Mouse (Mus musculus) cerebellum, postnatal 25 days (tissue): ENCODE results near the gene Zbtb17.

Experiments used
- DNase-seq, 2 experiments: peaks; one replicate each; pipeline ENCODE4 v3.0.0; 2021; ENCODE audit warnings: mixed read lengths in 2 of 2

The Zbtb17 gene

DNA sequence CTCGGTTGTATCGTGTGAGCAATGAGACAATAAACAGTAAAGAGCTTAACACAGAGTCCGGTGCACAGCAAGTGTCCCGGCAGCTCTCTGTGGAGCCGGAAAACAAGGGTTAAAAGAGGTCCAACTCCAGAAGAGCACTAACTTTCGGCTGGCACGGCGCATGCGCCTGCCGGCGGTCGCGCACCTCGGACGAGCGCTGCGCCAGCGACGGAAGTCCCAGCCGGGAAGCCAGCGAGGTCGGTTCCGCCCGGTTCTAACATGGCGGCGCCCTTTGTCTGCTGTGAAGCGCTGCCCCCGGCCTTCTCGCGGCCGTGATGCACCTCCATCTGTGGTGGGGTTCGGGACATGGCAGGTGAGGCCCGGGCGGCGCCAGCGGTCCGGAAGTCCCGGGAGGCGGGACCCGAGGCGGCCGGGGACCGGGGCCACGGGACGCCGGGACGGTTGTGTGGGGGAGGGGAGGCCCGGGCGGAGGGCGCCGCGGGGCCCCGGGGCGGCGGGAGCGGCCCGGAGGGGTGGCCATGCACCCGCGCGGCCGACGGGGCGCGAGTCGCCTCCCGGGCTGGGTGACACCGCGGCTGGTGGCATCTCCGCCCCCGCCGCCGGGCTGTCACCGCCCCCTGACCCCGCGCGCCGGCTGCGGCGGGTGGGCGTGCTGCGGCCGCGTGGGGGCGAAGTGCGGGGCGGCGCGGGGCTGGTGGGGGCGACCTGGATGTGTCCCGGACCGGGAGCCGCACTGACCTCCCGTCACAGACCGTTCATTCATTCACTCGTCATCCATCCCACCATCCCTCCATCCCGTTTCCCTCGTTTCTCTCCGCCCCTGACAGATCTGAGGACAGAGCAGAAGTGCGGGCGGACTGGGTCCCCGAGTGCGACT, at the start of gene Zbtb17:
Zbtb17 (plus strand) TSS at position 204 of the 877 bp plus-strand sequence.
- peak; percentile 92 to 94 for DNase-seq

DNA sequence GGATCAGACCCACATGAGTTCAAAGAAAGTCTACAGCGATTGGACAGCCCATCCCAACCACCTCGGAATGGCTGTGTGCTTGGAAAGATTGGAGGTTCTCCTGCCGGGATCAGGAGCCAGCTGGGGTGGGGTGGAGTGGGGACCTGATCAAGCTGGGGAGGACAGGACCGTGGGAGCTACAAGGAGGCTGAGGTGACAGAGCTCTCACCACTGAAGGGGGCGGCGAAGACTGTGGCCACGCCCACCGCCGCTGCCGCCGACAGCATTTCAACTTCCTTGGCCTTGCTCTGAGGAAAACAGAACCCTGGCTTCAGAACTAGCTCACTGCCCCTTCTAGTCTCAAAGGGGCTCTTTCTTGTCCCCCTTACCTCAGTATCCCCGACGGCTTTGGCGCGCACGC, 49.7 kb upstream of the Zbtb17 start:
- no peak for DNase-seq

- no peak for DNase-seq
These were observed 46.6 kb upstream of the Zbtb17 start for GRCm38 (mm10) chr4:141397861-141398260.

DNA sequence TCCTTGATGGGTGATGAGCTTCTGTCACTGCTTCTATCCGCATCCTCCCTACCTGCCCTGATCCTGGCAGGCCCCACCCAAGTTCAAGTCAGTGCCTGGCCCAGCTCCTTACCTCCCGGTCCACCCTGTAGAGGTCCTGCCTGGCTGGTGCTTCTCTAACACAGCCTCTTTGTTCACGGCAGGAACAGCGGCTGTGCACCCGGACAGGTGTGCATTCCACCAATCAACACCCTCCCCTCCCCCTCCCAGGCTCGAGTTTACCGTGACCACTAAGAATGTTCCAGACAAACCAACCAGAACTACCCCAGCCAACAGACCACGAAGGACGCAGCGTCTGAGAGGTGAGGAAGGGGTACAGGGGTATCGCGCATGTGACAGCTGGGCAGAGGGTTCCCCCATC, 45.9 kb upstream of the Zbtb17 start, which contains the start of gene Clcnka:
Clcnka (minus strand) TSS at position 180 of the 400 bp plus-strand sequence.
- no peak for DNase-seq

DNA sequence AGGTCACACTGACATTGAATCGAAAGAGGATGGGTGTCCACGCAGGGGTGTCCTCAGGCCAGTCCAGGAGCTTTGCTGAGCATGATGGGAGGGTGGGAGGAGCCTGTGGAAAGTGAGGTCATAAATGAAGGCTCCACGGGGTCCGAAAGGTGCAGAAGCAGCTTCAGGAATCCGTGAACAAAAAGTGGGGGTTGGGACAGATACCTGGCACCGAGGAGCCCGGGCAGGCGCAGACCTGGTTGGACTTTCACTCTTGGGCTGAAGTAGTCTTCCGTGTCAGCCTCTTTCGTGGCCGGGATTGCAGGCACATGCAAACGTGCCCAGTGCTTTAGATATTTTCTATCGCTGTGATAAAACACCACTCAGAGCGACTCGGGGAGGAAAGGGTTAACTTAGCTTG, 44.3 kb upstream of the Zbtb17 start:
- DNase-seq: no peak

DNA sequence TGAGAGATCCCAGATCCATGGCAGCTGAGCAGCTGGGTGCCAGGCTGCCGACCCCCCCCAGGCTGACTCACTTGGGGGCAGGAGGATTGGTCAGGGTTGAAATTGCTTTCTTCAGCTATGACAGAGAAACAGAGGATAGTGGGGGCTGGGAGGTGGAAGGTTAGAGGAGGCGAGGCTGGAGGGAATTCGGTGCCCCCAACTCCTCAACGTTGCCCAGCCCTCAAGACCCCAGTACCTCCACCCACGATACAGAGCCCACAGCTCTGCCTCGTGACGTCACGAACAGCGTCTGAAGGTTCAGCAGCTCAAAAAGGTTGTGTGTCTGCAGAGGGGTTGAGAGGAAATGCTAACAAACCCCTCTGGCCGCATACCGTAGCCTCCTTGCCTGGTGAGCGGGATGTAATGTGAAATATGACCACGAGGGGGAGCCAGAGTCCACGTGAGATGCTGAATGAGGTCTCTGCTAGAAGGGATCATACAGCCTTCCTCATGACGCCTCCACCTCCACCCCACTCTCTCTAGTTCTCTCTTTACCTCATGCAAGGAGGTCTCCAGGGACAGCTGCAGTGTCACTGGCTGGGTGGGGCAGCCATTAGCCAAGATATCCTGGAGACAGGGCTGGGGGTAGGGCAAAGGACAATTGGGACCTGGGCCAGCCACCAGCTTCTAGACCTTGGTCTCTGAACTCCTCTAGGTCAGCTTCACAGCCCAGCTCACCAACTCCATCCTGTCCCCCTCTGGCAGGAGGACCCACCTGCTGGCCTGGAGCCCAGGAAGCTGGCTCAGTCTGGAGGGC, 39.7 kb upstream of the Zbtb17 start:
- peak; percentile 90 to 92 for DNase-seq

GRCm38 (mm10) chr4:141405314-141405622, 39.2 kb upstream of the Zbtb17 start:
- DNase-seq: no peak

DNA sequence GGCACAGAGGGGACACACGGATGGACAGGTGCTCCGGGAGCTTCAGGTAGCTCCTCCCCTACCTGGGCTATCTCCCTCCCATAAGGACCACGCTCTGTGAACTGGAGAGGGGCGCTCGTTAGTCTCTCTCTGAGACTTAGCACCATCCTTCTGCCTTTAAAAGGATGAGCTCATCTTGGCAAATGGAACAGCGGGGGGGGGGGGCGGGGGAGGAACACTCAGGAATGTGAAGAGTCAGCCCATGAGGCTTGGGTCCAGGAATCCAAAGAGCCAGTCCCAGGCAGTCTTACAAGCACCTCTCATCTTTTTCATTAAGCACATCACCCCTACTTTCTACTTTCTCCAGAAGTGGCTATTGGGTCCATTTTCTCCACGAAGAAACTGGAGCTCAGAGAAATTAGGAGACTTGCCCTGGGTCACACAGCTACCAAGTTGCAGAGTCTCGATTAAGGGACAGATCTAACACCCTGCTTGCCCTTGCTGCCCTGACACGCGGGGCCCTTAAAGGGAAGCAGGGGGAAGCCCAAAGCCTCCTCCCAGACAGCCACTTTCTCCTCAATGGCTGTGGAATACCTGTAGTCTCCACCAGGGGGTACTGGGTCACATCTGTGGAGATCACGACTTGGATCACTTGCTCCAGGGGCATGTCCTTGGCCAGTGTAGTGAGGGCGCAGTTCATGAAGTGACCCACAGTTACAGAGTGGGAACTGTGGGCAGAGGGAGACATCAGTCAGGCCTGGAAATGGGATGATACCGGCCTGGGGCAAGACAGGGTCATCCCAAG, 37.7 kb upstream of the Zbtb17 start:
- peak in 1 of 2 experiments; percentile 33 for DNase-seq

DNA sequence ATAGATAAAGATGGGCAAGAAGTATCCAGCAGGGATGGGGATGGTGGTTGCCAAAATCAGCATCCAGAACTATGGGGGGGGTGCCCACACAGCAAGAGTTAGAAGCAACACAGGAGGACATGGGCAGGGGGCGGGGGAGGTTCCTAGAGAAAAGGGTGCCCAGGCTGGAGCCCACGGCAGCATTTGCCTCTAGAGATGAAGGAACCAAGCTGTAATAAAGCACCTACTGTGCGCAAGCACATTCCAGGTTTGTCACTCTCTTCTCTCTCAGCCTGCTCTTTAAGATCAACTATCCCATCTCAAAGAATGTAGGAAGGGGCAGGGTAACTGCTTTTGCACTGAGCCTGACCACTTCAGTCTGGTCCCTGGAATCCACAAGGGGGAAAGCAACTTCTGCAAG, 35.9 kb upstream of the Zbtb17 start:
- DNase-seq: no peak

GRCm38 (mm10) chr4:141411430-141411992, 32.9 kb upstream of the Zbtb17 start:
- DNase-seq: peak in 1 of 2 experiments; percentile 50

DNA sequence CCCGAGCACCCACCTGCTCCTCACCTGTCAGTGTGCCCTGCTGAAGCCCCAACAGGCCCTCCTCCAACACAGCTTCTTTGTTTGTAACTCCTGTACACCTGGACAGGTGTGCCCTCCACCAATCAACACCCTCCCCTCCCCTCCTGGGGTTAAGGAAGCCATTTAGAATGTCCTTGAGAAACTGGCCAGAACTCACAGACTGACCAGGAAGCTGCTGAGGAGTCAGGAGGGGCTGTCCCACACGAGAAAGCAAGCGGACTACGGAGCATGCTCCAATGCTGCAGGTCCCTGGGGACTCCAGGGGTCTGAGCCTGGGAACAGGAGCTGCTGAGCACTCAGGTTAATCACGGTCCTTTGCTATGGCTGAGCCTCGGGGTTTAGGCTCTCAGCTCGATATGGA, 28.5 kb upstream of the Zbtb17 start, which contains the start of gene Clcnkb:
Clcnkb (minus strand) TSS at position 91 of the 400 bp plus-strand sequence.
- no peak for DNase-seq

GRCm38 (mm10) chr4:141419398-141420191, 24.9 kb upstream of the Zbtb17 start:
- no peak for DNase-seq

DNA sequence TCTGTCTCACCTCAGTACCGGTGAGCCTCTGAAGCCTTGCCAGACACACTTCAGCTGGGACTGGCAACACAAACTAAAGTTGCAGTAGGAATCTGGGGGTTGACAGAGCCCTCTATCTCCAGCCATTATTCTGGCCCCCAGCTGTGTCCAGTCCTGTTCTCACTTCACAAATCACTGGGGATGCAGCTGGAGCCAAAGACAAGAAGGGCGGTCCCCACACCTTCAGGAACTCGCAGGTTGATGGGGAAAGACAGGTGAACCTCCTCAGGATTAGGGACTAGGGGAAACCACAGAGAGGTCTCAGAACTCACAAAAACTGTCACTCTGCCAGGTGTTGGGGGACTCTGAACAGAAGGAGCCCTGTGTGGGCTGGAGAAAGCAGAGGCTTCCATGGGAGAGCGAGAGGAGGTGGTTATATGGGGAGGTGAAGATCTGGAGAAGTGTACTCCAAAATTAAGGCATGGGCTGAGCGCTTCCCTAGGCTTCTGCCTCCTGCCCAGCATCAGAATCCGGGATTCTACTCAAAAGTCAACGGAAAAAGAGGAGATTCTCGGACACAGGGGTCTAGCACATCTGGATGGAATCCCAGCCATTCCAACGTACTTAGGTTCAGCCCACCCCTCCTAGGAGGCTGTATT, 24.1 kb upstream of the Zbtb17 start, which contains the start of gene Hspb7:
Hspb7 (plus strand) TSS at position 588 of the 638 bp plus-strand sequence.
- no peak for DNase-seq

GRCm38 (mm10) chr4:141420886-141421285, 23.6 kb upstream of the Zbtb17 start:
- no peak for DNase-seq

DNA sequence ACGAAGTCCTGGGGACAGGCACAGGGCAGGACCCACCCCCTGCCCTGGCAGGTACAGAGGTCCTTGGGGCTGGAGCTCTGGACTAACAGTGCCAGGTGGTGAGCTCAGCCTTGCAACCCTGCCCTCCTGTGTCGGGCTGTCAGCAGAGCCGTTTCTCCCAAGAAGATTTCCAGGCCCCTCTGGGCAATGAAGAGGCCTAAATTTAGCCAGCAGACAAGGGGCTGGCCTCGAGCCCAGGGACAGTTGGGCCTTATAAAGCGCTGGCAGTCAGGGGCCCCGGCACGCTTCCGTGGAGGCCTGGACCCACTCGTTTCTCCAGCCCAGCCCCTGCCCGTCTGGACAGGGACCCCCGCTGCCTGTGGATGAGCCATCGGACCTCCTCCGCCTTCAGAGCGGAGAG, 23.0 kb upstream of the Zbtb17 start:
- peak; percentile 64 to 75 for DNase-seq

DNA sequence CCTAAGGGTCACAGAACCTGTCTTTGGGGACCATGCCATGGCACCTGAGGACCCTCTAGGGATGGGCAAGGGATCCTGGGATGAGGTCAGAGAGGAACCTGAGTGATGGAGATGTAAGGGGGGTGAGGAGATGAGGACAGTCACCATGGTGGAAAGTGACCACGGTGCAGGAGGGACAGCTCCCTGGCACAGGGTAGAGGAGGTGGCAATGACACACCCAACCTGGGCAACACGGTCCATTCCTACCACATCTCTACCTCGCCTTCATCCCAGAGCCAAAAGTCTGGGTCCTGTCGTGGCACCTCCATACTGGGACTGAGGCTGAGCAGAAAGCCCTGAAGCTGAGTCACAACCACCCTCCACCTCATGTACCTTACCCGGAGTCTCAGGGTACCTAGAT, 21.6 kb upstream of the Zbtb17 start:
- no peak for DNase-seq

DNA sequence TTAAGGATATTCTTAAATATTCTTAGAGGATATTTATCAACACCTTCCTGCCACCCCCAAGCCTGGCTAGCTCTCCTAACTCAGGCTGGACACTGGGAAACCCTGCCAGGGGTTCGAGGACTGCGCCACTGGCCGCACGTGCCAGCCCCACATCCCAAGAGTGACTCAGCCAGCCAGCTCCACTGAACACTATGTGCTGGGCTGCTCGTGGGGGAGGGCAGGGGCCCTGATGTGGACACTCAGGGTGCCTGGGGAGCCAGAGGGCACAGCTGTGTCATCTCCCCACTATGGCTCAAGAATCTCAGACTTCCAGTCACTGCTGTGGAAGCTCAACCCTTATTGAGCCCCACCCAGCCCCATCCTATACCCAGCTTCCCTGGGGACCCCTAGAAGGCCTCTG, 21.2 kb upstream of the Zbtb17 start:
- DNase-seq: no peak

- DNase-seq: no peak
These were observed 20.6 kb upstream of the Zbtb17 start for GRCm38 (mm10) chr4:141423691-141424431.

DNA sequence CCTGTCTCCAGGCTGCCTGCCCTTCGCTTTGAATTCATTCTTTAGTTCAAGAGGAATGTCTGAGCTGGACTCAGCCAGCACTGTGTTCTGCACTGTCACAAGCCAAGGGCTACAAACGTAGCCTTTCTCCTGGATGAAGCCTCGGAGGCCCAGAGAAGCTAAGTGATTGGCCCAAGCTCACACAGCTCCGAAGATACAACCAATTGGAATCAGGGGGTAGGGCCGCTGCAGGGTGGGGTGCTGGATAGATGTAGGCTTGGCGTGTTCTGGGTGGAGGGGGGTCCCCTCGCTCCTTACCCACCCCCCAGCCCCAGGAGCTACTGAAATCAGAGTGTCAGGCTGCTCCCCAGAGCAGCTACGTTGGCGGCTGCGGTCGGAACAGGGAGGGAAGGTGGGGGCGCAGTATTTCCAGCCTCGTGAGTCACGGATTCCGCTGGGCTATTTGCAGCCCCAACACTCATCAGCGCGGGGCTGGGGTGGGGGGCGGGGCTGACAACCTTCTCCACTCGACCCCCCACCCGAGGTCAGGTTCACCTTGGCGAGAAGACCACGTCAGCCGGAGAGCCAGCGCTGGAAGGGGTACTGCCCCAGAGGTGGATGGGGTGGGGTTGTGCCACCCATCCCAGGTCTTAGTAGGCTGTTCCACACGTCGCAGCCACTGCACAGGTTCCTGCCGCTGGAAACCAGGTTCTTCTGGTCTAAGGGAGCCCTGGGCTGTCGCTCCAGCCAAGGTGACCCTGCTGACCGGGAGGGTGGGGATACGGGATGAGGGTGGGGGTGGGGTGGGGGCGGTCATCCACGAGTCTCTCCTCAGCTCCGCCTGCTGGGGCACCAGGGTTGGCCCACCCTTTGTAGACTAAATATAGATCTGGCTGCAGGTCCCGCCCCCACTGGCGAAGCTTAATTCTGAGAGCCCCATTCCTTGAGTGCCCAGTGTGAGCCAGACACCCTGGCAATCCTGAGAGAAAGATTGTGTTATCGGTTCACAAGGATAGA, 18.7 kb upstream of the Zbtb17 start:
- peak; percentile 57 to 67 for DNase-seq
